Mouse (Mus musculus) erythroblast, embryonic 14.5 days (primary cell): ENCODE measurements around the gene Tenm2.

ENCODE experiments used
- GATA1 ChIP-seq: IDR thresholded peaks from 2 replicates; pipeline ENCODE4 v1.6.1; 2012; ENCODE audit warnings: low read length, inconsistent platforms, mixed read lengths
- TAL1 ChIP-seq: IDR thresholded peaks from 3 replicates; pipeline ENCODE4 v1.6.1; 2012; ENCODE audit warnings: low read length, inconsistent platforms, mixed read lengths

- TF ChIP-seq GATA1 (no peak), TAL1 (no peak)
Observed at GRCm38 (mm10) chr11:37039283-37039682, 196.5 kb downstream of the Tenm2 start.
